Comparison of ENCODE assay signal across 23 mouse cellular contexts in genomic region chr7:142382567-142382966, GRCm38 (mm10). TPM values are rescaled to one million over a fixed set of nuclear protein-coding genes. Genes with fewer than 3 reads are reported as not detected.
A peak's percentile ranks its signal among the peaks of the same experiment; 100 is the strongest.
DNase-seq lines count a peak whose midpoint lies in the region; ATAC-seq and TF ChIP-seq lines count a peak whose summit lies in the region.
"Had no signal": no experiment of that assay in that cellular context is flagged by ENCODE, and none has a peak within 500 bp of the region (broad histone marks: within the 10 kb centered on the region; RNA-seq: fewer than 3 reads in every experiment).

Gm49369 (minus strand) TSS chr7:142382667.

- H3K4me3 ChIP-seq in heart, embryonic 15.5 days: no peak within 1 kb of the TSS
- no peak within 1 kb of the TSS for H3K4me3 ChIP-seq in ES-E14 (ENCODE audit: insufficient read depth in 1 of 2, low read depth in 1 of 2, low read length in 2 of 2, poor library complexity in 1 of 2, severe bottlenecking in 1 of 2)
- no peak within 1 kb of the TSS for H3K4me3 ChIP-seq in liver, embryonic 13.5 days (replicated peaks)
- H3K4me3 ChIP-seq: intestine, embryonic 15.5 days; limb, embryonic 15.5 days; neural tube, embryonic 13.5 days had no signal

- no peak within 1 kb of the TSS for H3K9ac ChIP-seq in heart, embryonic 15.5 days
- no peak within 1 kb of the TSS for H3K9ac ChIP-seq in ES-E14 (ENCODE audit: insufficient read depth, low read depth, low read length, poor library complexity, severe bottlenecking)
- peak within 1 kb of the TSS; percentile 45 for H3K9ac ChIP-seq in liver, embryonic 13.5 days
- H3K9ac ChIP-seq: hindbrain, embryonic 14.5 days; intestine, embryonic 15.5 days; limb, embryonic 15.5 days; neural tube, embryonic 13.5 days had no signal

- peaks cover 78% of the 10 kb centered on the region for H3K36me3 ChIP-seq in heart, embryonic 15.5 days
- peaks cover 78% of the 10 kb centered on the region for H3K36me3 ChIP-seq in ES-E14 (ENCODE audit: control insufficient read depth, insufficient read depth, low read length, poor library complexity, severe bottlenecking)
- H3K36me3 ChIP-seq in liver, embryonic 13.5 days: peaks cover 88% of the 10 kb centered on the region

- no peaks in the 10 kb centered on the region for H3K27me3 ChIP-seq in heart, embryonic 15.5 days
- H3K27me3 ChIP-seq in liver, embryonic 13.5 days: no peaks in the 10 kb centered on the region
- H3K27me3 ChIP-seq: intestine, embryonic 15.5 days; limb, embryonic 15.5 days; neural tube, embryonic 13.5 days had no signal

- H3K9me3 ChIP-seq in heart, embryonic 15.5 days (replicated peaks): no peaks in the 10 kb centered on the region
- H3K9me3 ChIP-seq in ES-E14 (ENCODE audit: control insufficient read depth, insufficient read depth, low read depth, low read length): no peaks in the 10 kb centered on the region
- H3K9me3 ChIP-seq in liver, embryonic 13.5 days (replicated peaks): no peaks in the 10 kb centered on the region
- H3K9me3 ChIP-seq: intestine, embryonic 15.5 days; limb, embryonic 15.5 days; neural tube, embryonic 13.5 days had no signal

- H3K4me1 ChIP-seq in heart, embryonic 15.5 days (replicated peaks): peaks cover 27% of the 10 kb centered on the region
- H3K4me1 ChIP-seq in ES-E14 (ENCODE audit: control insufficient read depth in 2 of 2, insufficient read depth in 2 of 2, low read length in 2 of 2, poor library complexity in 1 of 2): peaks cover 0 to 16% of the 10 kb centered on the region in 2 experiments; a peak in 2 of 4 replicates
- peaks cover 94% of the 10 kb centered on the region for H3K4me1 ChIP-seq in liver, embryonic 13.5 days (replicated peaks)

- peak; percentile 14 to 25 for DNase-seq in adrenal gland, adult (ENCODE audit: inconsistent age in 2 of 2, low spot score in 1 of 2)
- no peak for DNase-seq in adrenal gland, postnatal 10 days
- DNase-seq in heart, adult 18-20 months: no peak
- no peak for DNase-seq in ES-E14 (ENCODE audit: low read depth, low spot score)
- no peak for DNase-seq in liver, embryonic 13.5 days
- no peak for DNase-seq in ovary, postnatal 36 days (ENCODE audit: low spot score)
- no peak for DNase-seq in kidney, postnatal 14 days
- DNase-seq: adrenal gland, postnatal 36 days; cerebellum, postnatal 10 days; gastrocnemius, postnatal 14 days; lung, postnatal 10 days; right cerebral cortex, postnatal 25 days had no signal

- no peak for ATAC-seq in heart, embryonic 15.5 days (replicated peaks; ENCODE audit: insufficient number of reproducible peaks, insufficient read depth, low FRiP score, low read depth)
- ATAC-seq in liver, embryonic 13.5 days (ENCODE audit: low read depth): no peak
- ATAC-seq: CD4-positive, CD25-positive, alpha-beta regulatory T cell, adult 4 months; intestine, embryonic 15.5 days had no signal

- no peak within 1 kb of the TSS for H3K4me2 ChIP-seq in heart, embryonic 15.5 days
- peak within 1 kb of the TSS; percentile 5; the same call in 1 of the 2 replicates for H3K4me2 ChIP-seq in liver, embryonic 13.5 days
- H3K4me2 ChIP-seq: hindbrain, embryonic 14.5 days; intestine, embryonic 15.5 days; limb, embryonic 15.5 days; neural tube, embryonic 13.5 days had no signal

- in situ Hi-C loops in ES-E14 (cut with MboI; ENCODE audit: low sequenced_read_pairs in 2 of 2, unreplicated experiment in 2 of 2): no loop called here

- 97% methylated on average over 5 of the region's 5 CpGs for WGBS in heart, embryonic 15.5 days
- 96% methylated on average over 5 of the region's 5 CpGs for WGBS in liver, embryonic 13.5 days (ENCODE audit: insufficient replicate concordance)

- H3K27ac ChIP-seq in heart, embryonic 15.5 days: peak within 1 kb of the TSS; percentile 28; the same call in 1 of the 2 replicates
- H3K27ac ChIP-seq in ES-E14 (ENCODE audit: insufficient read depth, low read depth, low read length, poor library complexity, severe bottlenecking): no peak within 1 kb of the TSS
- peak within 1 kb of the TSS; percentile 94 for H3K27ac ChIP-seq in liver, embryonic 13.5 days
- H3K27ac ChIP-seq: hindbrain, embryonic 14.5 days; intestine, embryonic 15.5 days; limb, embryonic 15.5 days; neural tube, embryonic 13.5 days had no signal

TF ChIP-seq in ES-E14, 5 proteins besides CTCF, POLR2A, EP300 and RAD21:
- TF ChIP-seq HCFC1 (IDR thresholded peaks at IDR 0.05; ENCODE audit: borderline replicate concordance, insufficient read depth, low read length) (no peak), ZC3H11A (IDR thresholded peaks at IDR 0.05; ENCODE audit: borderline replicate concordance, low read depth, low read length) (no peak), CHD2 (IDR thresholded peaks at IDR 0.05; ENCODE audit: low read depth, low read length) (no peak), ZNF384 (IDR thresholded peaks at IDR 0.05; ENCODE audit: low read depth, low read length) (no peak), MAFK (IDR thresholded peaks at IDR 0.05; ENCODE audit: insufficient read depth, low read depth, low read length) (no peak)
TF ChIP-seq in ES-E14: peak in this region for 0.

RNA-seq across cellular contexts. Expression of gene Gm49369, which starts in this region (rescaled TPM):
- total RNA-seq in adrenal gland, postnatal 10 days (2021): 1 to 10 TPM in 1 of 2 experiments, under 1 TPM in 1; 0.73 to 3.7 TPM
- 1.2 TPM in 1 of 2 replicates, not detected in the other for polyA plus RNA-seq in heart, embryonic 15.5 days (2015; fragmentation: Nextera tagmentation; extraction: Ambion mirVana)
- 1 to 10 TPM; 2.1 to 2.2 TPM for total RNA-seq in heart, adult 18-20 months (2021)
- total RNA-seq in ES-E14 (2012; rRNA removed): 6.6 and 17.8 TPM in 2 replicates
- polyA plus RNA-seq in liver, embryonic 13.5 days (2015; fragmentation: Nextera tagmentation; extraction: Ambion mirVana): 0.61 TPM in 1 of 2 replicates, not detected in the other
- total RNA-seq: midbrain, postnatal 0 days had no signal
- polyA plus RNA-seq: CD4-positive, CD25-positive, alpha-beta regulatory T cell, adult 4 months; embryonic facial prominence, embryonic 11.5 days; heart, embryonic 14.5 days; hindbrain, embryonic 14.5 days; kidney, embryonic 14.5 days; large intestine, adult 2 months; limb, embryonic 15.5 days; midbrain, postnatal 0 days had no signal

Comparison
In these comparisons a context has a peak if more than half of its experiments do, and no peak if none do; other contexts are left out.
1. DNase-seq: peak in adrenal gland, adult (2 of 2); none in adrenal gland, postnatal 10 days (single experiment), heart, adult 18-20 months (0 of 2), ES-E14 (single experiment), liver, embryonic 13.5 days (single experiment), ovary, postnatal 36 days (single experiment) and kidney, postnatal 14 days (single experiment).